Mouse (Mus musculus) CH12.LX (cell line): ENCODE measurements at regions not wholly inside any gene's neighbourhood (a gene's known extent, or its start where the extent isn't known, plus 50 kb on each side); places are given as distances from the start of the nearest gene placed in this dataset.

Experiments used
- CTCF ChIP-seq, 2 experiments: IDR thresholded peaks in 1 of 2; conservative IDR thresholded peaks in 1 of 2; 2 replicates each; pipeline ENCODE4 v1.5.1; 2011 to 2012; ENCODE audit warnings: low read depth in 2 of 2, low read length in 2 of 2, improper control_type of control experiment in 1 of 2, inconsistent platforms in 1 of 2, mild to moderate bottlenecking in 1 of 2, moderate library complexity in 1 of 2
- JUN ChIP-seq: IDR thresholded peaks from 2 replicates; pipeline ENCODE4 v1.6.1; 2011; ENCODE audit warnings: low read depth, mild to moderate bottlenecking, low read length, improper control_type of control experiment, moderate library complexity; ENCODE audit not compliant: insufficient read depth
- RAD21 ChIP-seq: IDR thresholded peaks from 2 replicates; pipeline ENCODE4 v1.6.1; 2011; ENCODE audit warnings: low read depth, mild to moderate bottlenecking, low read length, improper control_type of control experiment, moderate library complexity

DNA sequence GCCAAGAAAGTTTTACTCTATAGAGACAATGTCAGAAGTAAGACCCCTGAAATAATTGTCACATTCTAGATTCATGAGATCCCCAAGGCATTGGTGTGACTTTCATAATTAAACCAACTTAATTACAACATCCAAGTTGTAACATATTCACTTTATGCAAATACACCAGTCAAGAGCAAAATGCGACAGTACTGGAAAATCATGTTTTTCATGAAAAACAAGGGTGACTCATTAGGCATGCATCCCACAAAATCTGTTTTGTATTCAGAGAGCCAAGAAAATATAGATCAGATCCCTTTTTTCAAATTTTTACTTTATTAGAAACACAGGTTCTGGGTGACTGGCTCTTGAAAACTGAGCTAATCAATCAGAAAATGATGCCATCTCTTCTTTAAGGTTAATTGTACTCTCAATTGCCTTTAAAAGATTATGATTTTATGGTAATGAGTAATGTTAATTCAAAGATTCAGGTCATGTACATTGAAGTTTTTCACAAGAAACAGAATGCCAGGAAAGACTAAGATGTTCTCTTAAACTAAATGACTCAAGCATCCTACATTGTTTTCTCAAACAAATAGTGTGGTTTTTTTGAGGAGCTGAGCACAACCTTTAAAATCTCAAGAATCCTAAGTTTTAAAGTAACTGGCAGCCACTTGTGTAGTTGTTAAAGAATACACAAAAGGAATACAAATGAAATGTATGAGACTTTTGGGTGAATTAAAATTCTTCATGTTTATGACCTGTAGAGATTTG lies 259.2 kb upstream of the 2610001J05Rik start:
- TF ChIP-seq CTCF (conservative IDR thresholded peaks at IDR 0.05 in 1 of 2, IDR thresholded peaks at IDR 0.05 in 1 of 2; ENCODE audit: low read depth in 2 of 2, low read length in 2 of 2) (no peak), JUN (no peak), RAD21 (no peak)
